Mouse (Mus musculus) cerebellum, adult 18-20 months (tissue): Measurements from ENCODE around the gene Cdc40.

Experiments used
- DNase-seq, 2 experiments: peaks; one replicate each; pipeline ENCODE4 v3.0.0; 2021

Gene Cdc40

GRCm38 (mm10) chr10:40882831-40883643, at the start of gene Cdc40, which contains the start of gene Wasf1:
TSS of gene Cdc40 (minus strand) at chr10:40883311.
TSS of gene Wasf1 (plus strand) at chr10:40883475.
- DNase-seq: peak; percentile 98 to 100

DNA sequence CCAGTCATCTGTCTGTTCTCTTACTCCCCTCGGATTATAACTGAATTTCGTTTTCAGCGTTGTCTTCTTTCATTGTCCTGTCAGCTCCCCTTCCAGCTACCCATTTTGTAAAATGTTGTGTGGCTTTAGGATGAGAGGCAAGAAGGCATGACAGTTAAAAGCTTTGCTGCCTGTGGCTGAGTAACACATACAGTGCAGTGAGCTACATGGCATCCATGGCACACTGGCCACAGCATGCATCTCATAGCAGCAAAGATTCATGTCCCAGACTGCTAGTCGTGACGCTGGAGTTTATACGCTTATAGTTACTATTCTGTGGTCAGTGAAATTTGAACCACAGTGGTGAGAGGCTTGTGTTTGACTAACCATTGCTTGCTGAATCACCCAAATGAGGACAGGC, 36.4 kb upstream of the Cdc40 start:
- no peak for DNase-seq

GRCm38 (mm10) chr10:40918669-40919440, 35.7 kb upstream of the Cdc40 start:
- peak; percentile 29 to 30 for DNase-seq

- peak; percentile 50 to 58 for DNase-seq
These were observed 32.1 kb upstream of the Cdc40 start for GRCm38 (mm10) chr10:40915240-40915639.

DNA sequence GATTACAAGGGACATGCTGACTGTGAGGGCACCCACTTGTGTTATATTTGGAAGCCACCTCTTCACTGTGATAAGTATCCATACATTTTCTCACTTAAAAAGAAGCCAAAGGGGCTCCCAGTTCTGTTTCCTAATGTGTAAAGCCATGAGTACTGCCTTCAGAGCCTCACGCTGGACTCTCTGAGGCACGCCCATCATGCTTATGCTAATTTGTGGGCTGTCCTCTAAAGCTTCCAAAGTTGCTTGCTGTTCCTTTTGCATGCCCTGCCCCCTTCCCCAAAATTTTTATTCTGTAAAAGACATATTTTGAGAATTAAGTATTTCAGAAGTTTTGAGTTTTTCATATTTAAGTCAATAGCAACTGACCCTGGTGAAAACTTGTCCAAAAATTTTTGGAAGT, 27.7 kb upstream of the Cdc40 start:
- DNase-seq: no peak

DNA sequence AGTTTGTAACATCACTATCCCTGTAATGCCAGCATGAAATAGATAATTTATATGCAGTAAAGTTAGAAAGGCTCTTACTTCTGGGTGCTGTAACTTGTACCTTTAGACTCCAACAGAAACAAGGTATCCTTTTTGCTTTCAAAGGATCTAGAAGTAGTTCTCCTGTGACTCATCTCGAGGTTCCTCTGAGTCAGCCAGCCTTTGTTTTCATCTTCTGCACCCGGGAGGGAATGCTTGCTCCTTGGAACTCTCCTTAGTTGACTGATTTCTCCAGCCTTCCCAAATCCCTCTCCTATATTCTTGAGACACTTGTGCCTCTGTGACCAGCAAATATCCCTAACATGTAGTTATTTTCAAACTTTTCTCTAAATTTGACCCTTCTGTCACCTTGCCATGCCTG, 25.5 kb upstream of the Cdc40 start:
- no peak for DNase-seq

GRCm38 (mm10) chr10:40906802-40907201, 23.7 kb upstream of the Cdc40 start:
- DNase-seq: no peak

DNA sequence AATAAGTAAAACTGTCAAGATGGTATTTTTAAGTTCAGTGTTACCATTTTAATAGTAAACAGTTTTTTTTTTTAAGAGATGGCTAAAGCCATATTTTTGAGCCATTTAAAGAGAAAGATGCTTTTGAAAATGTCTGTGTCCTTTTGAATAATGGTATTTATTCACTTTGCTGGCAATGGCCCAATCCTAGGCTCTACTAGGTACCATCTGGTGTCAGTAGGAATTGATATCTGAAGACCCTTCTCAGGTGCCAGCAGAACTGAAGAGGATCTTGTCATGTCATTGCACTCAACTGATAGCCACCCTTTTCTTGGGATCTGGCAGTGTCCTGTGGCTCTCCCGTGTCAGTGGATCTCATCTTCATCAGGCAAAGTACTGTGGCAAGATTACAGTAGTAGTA, 23.0 kb upstream of the Cdc40 start:
- DNase-seq: peak in 1 of 2 experiments; percentile 28

DNA sequence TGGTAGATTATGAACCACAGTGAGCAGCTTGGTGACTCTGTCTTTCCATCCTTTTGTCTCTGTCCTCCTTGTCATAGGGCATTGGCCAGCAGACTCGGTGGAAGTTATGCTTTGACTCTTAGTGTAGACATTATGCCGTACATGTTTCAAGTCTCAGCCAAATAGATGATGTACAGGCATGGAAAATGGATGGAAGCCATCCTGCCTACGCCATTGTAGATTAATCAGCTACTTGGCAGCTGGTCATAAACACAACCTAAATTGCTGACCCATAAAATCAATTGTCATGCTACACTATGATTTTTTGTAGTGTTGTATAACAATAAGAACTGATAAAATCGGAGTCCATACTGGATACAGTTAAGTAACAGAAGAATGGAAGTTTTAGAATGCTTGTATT, 18.7 kb upstream of the Cdc40 start:
- no peak for DNase-seq

GRCm38 (mm10) chr10:40896656-40897055, 13.5 kb upstream of the Cdc40 start:
- no peak for DNase-seq

GRCm38 (mm10) chr10:40895765-40896164, 12.7 kb upstream of the Cdc40 start:
- DNase-seq: no peak

GRCm38 (mm10) chr10:40889146-40889545, 6.0 kb upstream of the Cdc40 start:
- DNase-seq: no peak

DNA sequence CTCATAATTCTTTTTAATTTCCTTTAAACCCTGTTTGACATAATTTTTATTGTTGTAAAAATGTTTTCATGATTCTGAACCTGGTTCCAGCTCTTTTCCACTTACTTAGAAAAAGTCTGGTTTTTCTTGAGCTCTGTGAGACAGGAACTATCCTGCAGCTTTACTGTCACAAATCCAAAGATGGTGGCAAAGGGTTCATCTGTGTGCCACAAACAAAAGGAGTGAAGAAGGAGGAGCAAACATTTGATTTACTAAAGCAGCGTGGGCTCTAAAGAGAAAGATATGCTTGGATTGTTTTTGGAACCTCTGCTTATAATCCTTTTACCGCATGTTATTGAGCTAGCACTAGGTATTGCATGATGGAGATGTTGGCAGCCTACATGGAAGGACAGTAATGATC, 4.2 kb upstream of the Cdc40 start:
- DNase-seq: peak in 1 of 2 experiments; percentile 21

DNA sequence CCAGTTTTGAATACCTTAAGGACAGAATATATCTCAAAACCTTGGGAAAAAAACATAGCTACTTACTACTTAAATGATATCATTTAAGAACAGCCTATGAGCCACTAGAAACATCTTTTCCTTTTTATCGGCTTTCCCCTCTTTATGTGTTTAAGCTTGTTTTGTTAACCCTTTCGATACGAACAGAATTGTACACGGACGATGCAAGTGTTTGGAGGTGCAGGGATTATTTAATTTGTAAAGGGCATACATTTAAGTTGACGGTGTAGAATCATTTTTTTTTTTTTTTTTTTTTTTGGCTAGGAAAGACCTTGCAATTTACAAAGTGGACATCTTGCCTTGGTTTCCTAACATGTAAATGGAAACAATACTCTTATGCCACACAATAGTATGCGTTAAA, 2.3 kb upstream of the Cdc40 start:
- no peak for DNase-seq

DNA sequence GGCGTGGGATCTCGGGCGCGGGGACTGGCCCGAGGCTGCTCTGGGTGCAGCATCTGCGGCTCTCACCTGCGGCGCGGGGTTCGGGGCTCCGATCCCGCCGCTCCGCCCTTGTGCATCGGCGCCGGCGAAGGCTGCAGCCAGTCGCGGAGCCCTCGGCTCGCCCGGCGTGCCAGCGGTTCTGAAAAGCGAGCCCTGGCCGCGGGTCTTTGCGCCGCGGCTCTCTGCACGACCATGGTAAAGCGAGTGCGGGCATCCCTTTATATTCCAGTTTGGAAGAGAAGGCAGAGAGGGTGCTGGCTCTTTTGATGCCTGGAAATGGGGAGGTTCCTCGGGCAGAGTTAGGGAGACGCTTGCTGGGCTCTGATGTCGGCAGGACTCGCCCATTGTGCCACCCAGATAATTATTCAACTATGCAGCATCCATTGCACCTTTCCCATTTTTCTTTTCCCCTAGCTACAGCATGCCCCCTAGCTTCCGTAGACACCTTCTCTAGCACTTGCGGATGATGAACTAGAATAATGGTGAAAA, 1.2 kb upstream of the Cdc40 start:
- DNase-seq: peak; percentile 71 to 75

GRCm38 (mm10) chr10:40883644-40884278, 650 bp upstream of the Cdc40 start:
- DNase-seq: no peak

- no peak for DNase-seq
These were observed 778 bp downstream of the Cdc40 start for GRCm38 (mm10) chr10:40882333-40882732.

DNA sequence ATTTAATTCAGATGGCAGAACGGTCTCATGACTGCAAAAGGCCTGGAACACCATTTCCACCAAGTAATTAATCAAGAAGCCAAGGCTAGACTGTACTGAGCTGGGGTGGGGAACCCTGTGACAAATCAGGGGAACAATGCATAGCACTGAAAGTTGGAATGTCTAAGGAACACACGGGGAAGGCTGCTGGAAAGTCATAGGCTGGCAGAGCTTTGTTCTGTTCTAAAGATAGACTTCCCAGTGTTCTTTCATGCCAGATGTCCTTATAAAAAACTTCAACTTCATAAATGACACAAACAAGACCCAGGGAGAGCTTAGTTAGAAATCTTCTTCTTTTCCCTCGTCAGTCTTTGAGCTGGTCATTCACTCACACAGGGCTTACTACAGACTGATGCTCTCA, 1.9 kb downstream of the Cdc40 start:
- DNase-seq: no peak

- DNase-seq: no peak
These were observed 3.1 kb downstream of the Cdc40 start for GRCm38 (mm10) chr10:40879969-40880368.

DNA sequence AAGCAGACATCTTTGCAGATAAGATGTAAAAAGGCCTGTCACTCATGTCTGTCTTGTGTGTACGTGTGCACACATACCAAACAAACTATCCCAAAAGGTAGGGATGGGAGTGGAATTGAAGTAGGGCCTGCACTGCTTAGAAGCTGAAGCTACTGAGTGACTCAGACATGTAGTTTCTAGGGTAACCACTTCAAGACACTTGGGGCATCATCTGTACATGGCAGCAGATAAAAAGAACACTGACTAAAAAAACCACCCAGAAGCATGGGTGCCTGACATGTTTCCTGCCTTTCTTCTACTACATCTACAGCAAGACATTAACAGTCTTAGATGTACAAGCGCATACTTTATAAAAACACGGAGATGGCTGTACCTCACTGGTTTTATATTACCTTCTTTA, 4.9 kb downstream of the Cdc40 start:
- no peak for DNase-seq

- peak; percentile 71 to 77 for DNase-seq
These were observed 11.1 kb downstream of the Cdc40 start for GRCm38 (mm10) chr10:40872052-40872451.

GRCm38 (mm10) chr10:40871301-40871700, 11.8 kb downstream of the Cdc40 start:
- DNase-seq: no peak

DNA sequence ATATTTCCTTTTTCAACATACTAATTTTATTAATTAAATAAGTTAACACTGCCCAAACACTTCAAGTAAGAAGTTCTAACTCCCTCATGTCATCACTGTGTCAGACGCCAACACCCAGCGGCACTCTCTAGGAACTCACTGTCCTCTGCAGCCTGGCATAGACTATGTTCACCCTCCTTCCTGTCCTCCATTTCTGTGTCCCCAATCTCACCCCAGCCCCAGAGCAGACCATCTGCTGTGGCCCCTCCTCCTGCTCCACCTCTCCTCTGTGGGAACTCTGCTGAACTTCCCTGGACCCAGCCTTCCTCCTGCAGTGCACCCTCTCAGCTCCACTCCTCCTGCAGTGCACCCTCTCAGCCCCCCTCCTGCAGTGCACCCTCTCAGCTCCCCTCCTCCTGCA, 15.0 kb downstream of the Cdc40 start:
- peak; percentile 54 to 71 for DNase-seq
